Mouse (Mus musculus) T-cell, adult 66 days (primary cell): ENCODE results near the gene Gm9918. TPM values are rescaled to one million over a fixed set of nuclear protein-coding genes. Genes with fewer than 3 reads are reported as not detected.

Experiments used
- total RNA-seq, 2 experiments: library from RNA; stranded (reverse); gene quantifications; 3 replicates in 1 of 2; 4 replicates in 1 of 2; pipeline ENCODE4 v1.2.4; 2023

Gene Gm9918
- total RNA-seq: not detected

DNA sequence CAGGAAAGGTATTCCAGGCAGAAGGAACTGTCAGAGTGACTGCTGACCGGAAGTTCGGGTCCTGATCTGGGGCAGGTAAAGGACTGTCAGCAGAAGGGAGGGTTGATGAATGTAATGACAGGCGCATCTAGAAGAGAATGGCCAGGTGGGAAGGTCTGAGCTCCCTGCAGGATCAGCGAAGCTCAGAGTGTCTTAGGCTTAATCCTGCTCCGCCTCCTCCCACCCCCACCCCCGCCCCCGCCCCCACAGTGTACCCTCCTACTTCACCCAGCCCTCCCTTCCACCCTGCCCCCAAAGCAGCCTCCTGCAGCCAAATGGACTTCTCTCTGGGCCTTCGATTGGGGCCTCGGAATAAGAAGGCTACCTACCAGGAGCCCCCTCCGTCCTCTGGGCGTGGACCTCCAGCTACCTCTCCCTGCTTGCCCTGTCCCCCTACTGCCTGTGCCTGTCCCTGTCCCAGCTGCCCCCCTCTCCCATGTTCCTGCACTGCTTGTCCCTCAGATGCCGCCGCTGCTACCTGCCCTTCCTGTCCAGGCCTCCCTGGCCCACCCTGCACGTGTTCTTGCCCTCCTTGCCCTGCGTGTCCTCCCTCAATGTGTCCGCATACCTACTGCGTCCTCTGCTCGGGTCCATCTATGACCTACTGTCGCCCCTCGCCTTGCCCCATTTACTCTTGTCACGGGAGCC, at the start of gene Gm9918:
TSS of gene Gm9918 (plus strand) at position 290 of the 687 bp plus-strand sequence.

GRCm38 (mm10) chr15:102231748-102232147, 38.6 kb upstream of the Gm9918 start, which contains the start of gene Itgb7:
TSS of gene Itgb7 (minus strand) at chr15:102231944.

GRCm38 (mm10) chr15:102257202-102258075, 12.9 kb upstream of the Gm9918 start, which contains the start of gene Rarg:
TSS of gene Rarg (minus strand) at chr15:102257517.

DNA sequence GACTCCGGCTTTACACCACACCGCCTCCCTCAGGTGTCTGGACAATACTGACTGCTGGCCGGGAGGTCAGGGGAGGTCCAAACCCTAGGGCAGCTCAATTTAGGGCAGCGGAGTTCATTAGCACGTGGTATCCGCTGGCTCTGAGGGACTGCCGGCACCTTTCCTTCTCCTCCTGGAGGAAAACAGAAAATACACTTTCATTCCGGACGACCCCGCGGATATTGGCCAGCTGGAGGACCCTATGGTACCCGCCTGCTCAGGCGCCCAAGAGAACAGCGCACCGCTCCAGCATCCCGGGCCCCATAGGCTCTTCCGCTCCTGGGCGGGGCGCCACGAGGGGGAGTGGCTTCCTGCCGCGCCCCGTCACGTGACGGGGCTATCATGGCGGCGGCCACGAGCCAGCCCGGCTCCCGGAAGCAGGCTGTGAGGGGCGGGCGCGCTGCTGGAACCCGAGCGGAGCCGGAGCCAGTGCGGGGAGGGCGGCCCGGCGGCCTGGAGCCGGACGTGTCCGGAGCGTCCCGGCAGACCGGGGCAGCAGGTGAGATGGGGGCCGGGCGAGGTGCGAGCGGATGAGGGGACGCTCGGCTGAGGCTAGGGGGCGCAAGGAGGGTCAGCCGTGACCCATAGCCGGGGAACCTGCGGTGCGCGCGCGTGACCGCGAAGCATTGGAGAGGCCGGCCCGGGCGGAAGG, 8.9 kb downstream of the Gm9918 start, which contains the start of gene Mfsd5:
TSS of gene Mfsd5 (plus strand) at position 363 of the 691 bp plus-strand sequence.

GRCm38 (mm10) chr15:102295633-102296367, 25.4 kb downstream of the Gm9918 start, which contains the start of gene Espl1:
TSS of gene Espl1 (plus strand) at chr15:102296266.

Other genes with a start within 250 kb of the Gm9918 start
- not detected for gene Krt18, start 242.4 kb upstream of the Gm9918 start, total RNA-seq
- gene Eif4b, start 196.8 kb upstream of the Gm9918 start, total RNA-seq: 100 to 1,000 TPM; 277 to 279 TPM
- under 1 TPM; 0.26 to 0.83 TPM for gene Tns2, start 170.2 kb upstream of the Gm9918 start, total RNA-seq
- gene Spryd3, start 134.3 kb upstream of the Gm9918 start, total RNA-seq: 10 to 100 TPM; 38.3 to 44.1 TPM
- not detected for gene Igfbp6, start 126.2 kb upstream of the Gm9918 start, total RNA-seq
- 1 to 10 TPM; 4.5 to 5.7 TPM for gene Soat2, start 120.0 kb upstream of the Gm9918 start, total RNA-seq
- gene Zfp740, start 67.3 kb upstream of the Gm9918 start, total RNA-seq: 100 to 1,000 TPM; 112 to 129 TPM
- gene Csad, start 65.8 kb upstream of the Gm9918 start, total RNA-seq: 10 to 100 TPM; 17.9 to 23.6 TPM
- 100 to 1,000 TPM; 699 to 803 TPM for gene Itgb7, start 38.6 kb upstream of the Gm9918 start, total RNA-seq
- 10 to 100 TPM; 44.9 to 62.2 TPM for gene Rarg, start 13.0 kb upstream of the Gm9918 start, total RNA-seq
- 10 to 100 TPM; 35.3 to 39.6 TPM for gene Mfsd5, start 8.9 kb downstream of the Gm9918 start, total RNA-seq
- 1 to 10 TPM; 5.4 to 6.7 TPM for gene Espl1, start 25.7 kb downstream of the Gm9918 start, total RNA-seq
- gene Pfdn5, start 55.6 kb downstream of the Gm9918 start, total RNA-seq: 100 to 1,000 TPM; 523 to 527 TPM
- 10 to 100 TPM; 65.7 to 81.3 TPM for gene Myg1, start 61.1 kb downstream of the Gm9918 start, total RNA-seq
- 10 to 100 TPM; 39.7 to 48.7 TPM for gene Aaas, start 80.2 kb downstream of the Gm9918 start, total RNA-seq
- not detected for gene Sp7, start 96.6 kb downstream of the Gm9918 start, total RNA-seq
- 100 to 1,000 TPM; 143 to 147 TPM for gene Sp1, start 135.6 kb downstream of the Gm9918 start, total RNA-seq
- 1 to 10 TPM in 1 of 2 experiments, under 1 TPM in 1; 0.84 to 8.0 TPM for gene Amhr2, start 174.8 kb downstream of the Gm9918 start, total RNA-seq
- 10 to 100 TPM; 53.6 to 64.7 TPM for gene Prr13, start 188.5 kb downstream of the Gm9918 start, total RNA-seq
- 100 to 1,000 TPM; 782 to 825 TPM for gene Pcbp2, start 200.0 kb downstream of the Gm9918 start, total RNA-seq
- gene Gm10337, start 233.2 kb downstream of the Gm9918 start, total RNA-seq: 10 to 100 TPM; 16.4 to 31.6 TPM
- 1 to 10 TPM; 4.7 to 4.8 TPM for gene Map3k12, start 246.5 kb downstream of the Gm9918 start, total RNA-seq
- gene Tarbp2, start 247.6 kb downstream of the Gm9918 start, total RNA-seq: 10 to 100 TPM; 58.8 to 62.3 TPM